Mouse (Mus musculus): ENCODE data around the gene Tbc1d19.

DNA sequence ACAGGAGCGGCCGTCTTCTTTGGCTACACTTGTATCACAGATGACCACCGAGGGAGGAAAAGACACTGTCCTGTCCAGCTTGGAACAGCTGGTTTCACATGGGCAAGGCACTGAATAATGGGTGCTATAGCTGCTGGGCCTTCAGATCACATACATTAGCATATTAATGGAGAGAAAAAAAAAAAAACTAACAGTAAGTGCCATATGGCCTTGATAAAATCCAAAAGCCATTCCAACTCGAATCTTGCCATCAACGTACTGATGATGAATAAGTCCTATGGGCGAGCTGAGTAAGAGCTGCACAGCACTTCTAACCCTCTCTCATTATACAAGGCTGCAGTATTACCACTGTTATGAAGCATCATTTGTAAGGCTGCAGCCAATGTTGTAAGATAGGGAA lies 45.2 kb downstream of the Tbc1d19 start:
- TF ChIP-seq POLR2A (IDR thresholded peaks at IDR 0.05; ENCODE audit: borderline replicate concordance, low read depth, low read length) (no peak), CTCF (IDR thresholded peaks at IDR 0.05; ENCODE audit: low read depth, low read length) (no peak)
